Mouse (Mus musculus) stomach, postnatal 0 days (tissue): ENCODE results near the gene Txlnb. TPM values are rescaled to one million over a fixed set of nuclear protein-coding genes. Genes with fewer than 3 reads are reported as not detected.
A peak's percentile ranks its signal among the peaks of the same experiment; 100 is the strongest.

ENCODE experiments used
- ATAC-seq: fragments of 200-750 bp; cut with Nextera tagmentation; 2 replicates; pipeline ENCODE4 v1.8.0; 2017; ENCODE audit not compliant: low FRiP score, low TSS enrichment
- DNase-seq: peaks from one replicate; pipeline ENCODE4 v3.0.0-alpha.2; 2016; ENCODE audit warnings: low spot score
- H3K27ac ChIP-seq: fragments of 300-500 bp; sonication (generic); replicated peaks from 2 replicates; pipeline ENCODE4 v1.5.1; 2014; ENCODE audit warnings: mild to moderate bottlenecking, control low read depth
- H3K27me3 ChIP-seq: fragments of 300-500 bp; sonication (generic); 2 replicates; pipeline ENCODE4 v1.6.1; 2014; ENCODE audit warnings: low read length; ENCODE audit not compliant: control insufficient read depth, insufficient read depth
- H3K36me3 ChIP-seq: fragments of 300-500 bp; sonication (generic); 2 replicates; pipeline ENCODE4 v1.6.1; 2014; ENCODE audit warnings: low read length, mixed read lengths; ENCODE audit not compliant: control insufficient read depth, insufficient read depth
- H3K4me1 ChIP-seq: fragments of 300-500 bp; sonication (generic); replicated peaks from 2 replicates; pipeline ENCODE4 v1.6.1; 2014; ENCODE audit warnings: antibody characterized with exemption; ENCODE audit not compliant: control insufficient read depth, insufficient read depth
- H3K4me2 ChIP-seq: fragments of 300-500 bp; sonication (generic); replicated peaks from 2 replicates; pipeline ENCODE4 v1.6.1; 2014; ENCODE audit warnings: low read depth, mild to moderate bottlenecking, control low read depth, moderate library complexity
- H3K4me3 ChIP-seq: fragments of 300-500 bp; sonication (generic); 2 replicates; pipeline ENCODE4 v1.5.1; 2014; ENCODE audit warnings: low read depth, low read length, control low read depth
- H3K9ac ChIP-seq: fragments of 300-500 bp; sonication (generic); 2 replicates; pipeline ENCODE4 v1.6.1; 2014; ENCODE audit warnings: mild to moderate bottlenecking, low read length, control low read depth, mixed read lengths
- H3K9me3 ChIP-seq: fragments of 300-500 bp; sonication (generic); 2 replicates; pipeline ENCODE4 v1.6.1; 2016; ENCODE audit warnings: low read length; ENCODE audit not compliant: control insufficient read depth
- CTCF ChIP-seq: IDR thresholded peaks from 2 replicates; pipeline ENCODE4 v1.5.1; 2016; ENCODE audit warnings: antibody characterized with exemption, low read depth, mild to moderate bottlenecking, moderate library complexity
- EP300 ChIP-seq: optimal IDR thresholded peaks from 2 replicates; pipeline ENCODE3; 2016; ENCODE audit warnings: antibody characterized with exemption
- WGBS: fragments of 180-500 bp; shearing (Covaris S2); extraction: QIAGEN DNeasy Blood & Tissue Kit; methylation state at CpG from one replicate; pipeline ENCODE4 v1.1.7; 2014; 5-methylcytosine and 5-hydroxymethylcytosine counted together
- polyA plus RNA-seq: library from polyadenylated mRNA; unstranded; fragments of >200 nt; fragmentation: Nextera tagmentation; extraction: Ambion mirVana; gene quantifications from 2 replicates; pipeline ENCODE4 v1.2.1, GENCODE M21; 2015

The Txlnb gene
- 0.16 and 0.35 TPM in 2 replicates for polyA plus RNA-seq

DNA sequence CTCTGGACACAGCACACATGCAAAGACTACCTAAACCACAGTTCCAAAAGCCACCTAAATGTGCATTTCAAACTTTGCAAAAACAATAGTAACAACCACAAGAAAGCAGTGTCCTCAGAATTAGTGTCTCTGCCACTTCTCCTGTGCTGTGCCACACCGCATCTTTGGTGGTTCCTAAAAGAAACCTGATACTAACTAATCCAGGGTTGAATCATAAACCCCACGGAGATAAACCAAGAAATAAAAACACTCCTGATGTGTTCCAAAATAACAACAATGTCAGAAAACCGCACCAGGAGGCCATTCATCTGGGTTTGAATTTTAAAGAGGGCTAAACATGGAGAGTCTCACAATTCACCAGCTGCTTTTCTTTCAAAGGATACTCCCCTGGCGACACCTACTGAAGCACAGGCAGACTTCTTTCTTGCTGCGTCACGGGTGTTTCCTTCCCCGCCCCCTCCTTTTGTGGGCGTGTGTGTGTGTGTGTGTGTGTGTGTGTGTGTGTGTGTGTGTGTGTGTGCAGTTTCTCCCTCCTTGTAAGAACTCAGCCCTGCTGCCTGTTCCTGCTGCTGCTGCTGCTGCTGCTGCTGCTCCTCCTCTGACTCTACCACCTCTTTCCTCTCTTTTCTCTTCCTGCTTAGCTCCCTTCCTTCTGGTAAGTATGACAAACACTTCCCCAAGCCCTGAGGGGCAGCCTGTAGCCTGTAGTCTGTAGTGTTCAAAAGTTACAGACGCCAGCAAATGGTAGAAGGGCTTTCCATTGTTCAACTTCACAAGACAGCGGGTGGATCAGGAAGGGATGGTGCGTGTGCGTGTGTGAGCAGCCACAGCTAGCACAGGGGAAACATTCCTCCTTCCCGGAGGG lies at the start of gene Txlnb:
Gene Txlnb, plus strand, starts transcription at position 460 of the 865 bp plus-strand sequence.
- Histone ChIP-seq H3K4me1 (no peaks in the 10 kb centered on the region), H3K4me2 (peak within 1 kb of the TSS; percentile 35), H3K9me3 (no peaks in the 10 kb centered on the region), H3K27ac (peak within 1 kb of the TSS; percentile 76), H3K27me3 (no peaks in the 10 kb centered on the region), H3K4me3 (no peak within 1 kb of the TSS), H3K9ac (peak within 1 kb of the TSS; percentile 50; the same call in 1 of the 2 replicates), H3K36me3 (no peaks in the 10 kb centered on the region)
- TF ChIP-seq EP300 (no peak), CTCF (peak; percentile 58)
- WGBS: 12% methylated on average over 13 of the region's 13 CpGs
- ATAC-seq (peak; percentile 84), DNase-seq (peak; percentile 85)

DNA sequence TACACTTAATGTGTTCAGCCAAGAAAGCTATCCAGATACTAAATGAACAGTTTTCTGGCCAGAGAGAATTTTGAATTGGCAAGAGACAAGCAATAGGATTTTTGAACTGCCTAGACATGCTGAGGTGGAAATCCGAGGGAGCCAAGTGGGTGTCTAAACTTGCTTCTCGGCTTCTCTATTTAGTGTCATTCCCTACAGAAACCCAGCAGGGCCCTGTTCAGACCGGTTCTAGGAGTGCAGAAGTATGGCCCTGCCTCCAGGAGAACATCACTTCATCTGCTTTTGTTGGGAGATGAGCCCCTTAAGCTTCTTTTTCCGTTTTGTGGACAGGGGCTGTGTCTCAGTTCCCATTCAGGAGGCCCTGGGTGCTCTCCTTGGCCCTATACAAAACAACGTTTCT lies 43.5 kb upstream of the Txlnb start:
- 66% methylated on average over 5 of the region's 5 CpGs for WGBS
- Histone ChIP-seq H3K36me3 (no peaks in the 10 kb centered on the region), H3K9ac (no peak overlapping the region), H3K27ac (no peak overlapping the region), H3K4me3 (no peak overlapping the region), H3K4me2 (no peak overlapping the region), H3K4me1 (no peaks in the 10 kb centered on the region), H3K27me3 (no peaks in the 10 kb centered on the region), H3K9me3 (peaks cover 4% of the 10 kb centered on the region; the same call in 1 of the 2 replicates)
- no peak for DNase-seq
- no peak for ATAC-seq
- TF ChIP-seq CTCF (no peak), EP300 (no peak)

DNA sequence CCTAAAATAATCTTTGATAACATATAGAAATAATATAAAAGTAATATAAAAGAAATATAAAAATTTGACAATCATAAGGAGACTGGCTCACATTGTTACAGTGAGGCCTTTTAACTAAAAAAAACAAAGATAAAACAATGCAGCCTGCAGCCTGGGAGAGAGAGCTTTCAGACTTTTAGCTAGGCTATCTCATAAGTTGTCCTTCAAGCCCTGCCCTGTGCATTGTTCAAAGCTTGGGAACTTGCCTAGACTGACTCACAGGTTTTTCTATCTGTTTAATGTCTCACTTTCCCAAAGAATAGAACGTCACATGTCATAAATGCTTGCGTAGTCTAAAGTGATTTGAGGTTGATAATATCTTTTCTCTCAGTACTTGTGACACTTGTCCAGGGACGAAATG lies 36.3 kb upstream of the Txlnb start:
- DNase-seq (no peak), ATAC-seq (no peak)
- Histone ChIP-seq H3K9me3 (peaks cover 4% of the 10 kb centered on the region; the same call in 1 of the 2 replicates), H3K4me1 (no peaks in the 10 kb centered on the region), H3K4me2 (no peak overlapping the region), H3K4me3 (no peak overlapping the region), H3K9ac (no peak overlapping the region), H3K36me3 (no peaks in the 10 kb centered on the region), H3K27me3 (no peaks in the 10 kb centered on the region), H3K27ac (no peak overlapping the region)
- no peak for TF ChIP-seq EP300
- TF ChIP-seq CTCF: no peak
- WGBS: 51% methylated on average over 3 of the region's 3 CpGs

DNA sequence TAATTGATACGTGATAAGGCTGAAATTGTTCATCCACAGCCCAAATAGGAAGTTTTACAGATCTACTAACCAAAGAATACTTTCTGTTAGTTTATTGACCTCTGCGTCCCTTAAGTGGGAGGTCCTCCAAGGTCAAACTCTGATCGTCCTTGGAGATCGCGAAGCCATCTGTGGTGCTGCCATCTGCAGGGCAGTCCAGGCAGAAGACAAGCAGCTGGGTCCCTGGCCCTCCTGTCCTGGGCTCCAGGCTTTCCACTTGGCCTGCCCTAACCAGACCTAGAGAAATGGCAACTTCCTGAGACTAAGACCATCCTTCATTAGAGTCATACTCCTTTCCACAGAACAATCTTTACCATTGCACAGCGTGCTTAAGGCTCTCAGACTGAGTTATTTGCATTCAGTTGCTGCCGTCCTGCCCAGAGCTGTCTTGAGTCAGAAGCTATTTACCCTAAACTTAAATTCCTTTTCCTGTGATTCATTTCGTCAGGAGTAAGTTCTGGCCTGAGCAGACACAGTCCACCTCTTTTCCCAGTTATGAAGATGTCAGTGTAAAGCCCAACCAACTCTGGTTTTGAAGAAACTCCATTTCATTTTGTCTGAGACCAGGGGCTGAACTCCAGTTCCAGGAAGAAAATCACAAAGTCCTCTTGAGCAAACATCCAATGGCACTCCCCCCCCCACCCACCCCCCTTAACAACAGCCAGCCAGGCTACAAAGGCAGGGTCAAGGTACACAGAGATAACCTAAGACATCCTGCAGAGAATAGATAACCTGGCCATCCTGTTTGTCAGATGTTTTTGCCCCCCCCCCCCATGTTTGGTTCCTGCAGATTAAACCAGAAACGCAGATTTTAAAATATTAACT lies 35.0 kb upstream of the Txlnb start:
- peak; percentile 61 for TF ChIP-seq CTCF
- no peak for TF ChIP-seq EP300
- 44% methylated on average over 9 of the region's 9 CpGs for WGBS
- H3K27ac ChIP-seq: peak overlapping the region; percentile 50; the same call in 1 of the 2 replicates
- no peaks in the 10 kb centered on the region for H3K36me3 ChIP-seq
- ATAC-seq (peak; percentile 53; the same call in 1 of the 2 replicates), DNase-seq (peak; percentile 27)
- H3K4me3 ChIP-seq: no peak overlapping the region
- no peak overlapping the region for H3K4me2 ChIP-seq
- no peaks in the 10 kb centered on the region for H3K4me1 ChIP-seq
- H3K27me3 ChIP-seq: no peaks in the 10 kb centered on the region
- H3K9me3 ChIP-seq: no peaks in the 10 kb centered on the region
- no peak overlapping the region for H3K9ac ChIP-seq

DNA sequence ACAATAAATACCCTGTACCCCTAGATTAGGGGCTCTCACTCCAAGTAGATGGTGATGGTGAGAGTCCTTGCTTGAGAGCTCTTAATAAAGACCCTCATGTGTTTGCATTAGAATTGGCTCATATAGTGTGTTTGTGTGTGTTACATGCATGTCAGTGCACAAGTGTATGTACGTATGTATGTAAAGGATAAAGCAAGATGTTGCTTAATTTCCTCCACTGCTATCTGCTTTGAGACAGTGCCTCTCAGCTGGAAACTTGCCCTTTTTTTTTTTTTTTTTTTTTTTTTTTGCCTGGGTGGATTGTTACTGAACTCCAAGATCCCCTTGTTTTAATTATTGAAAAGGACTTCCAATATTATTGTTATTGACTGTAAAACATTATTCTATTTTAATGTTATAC lies 34.4 kb upstream of the Txlnb start:
- Histone ChIP-seq H3K27me3 (no peaks in the 10 kb centered on the region), H3K4me1 (no peaks in the 10 kb centered on the region), H3K9ac (no peak overlapping the region), H3K9me3 (no peaks in the 10 kb centered on the region), H3K4me3 (no peak overlapping the region), H3K36me3 (no peaks in the 10 kb centered on the region), H3K4me2 (no peak overlapping the region), H3K27ac (no peak overlapping the region)
- no peak for ATAC-seq
- no peak for DNase-seq
- no peak for TF ChIP-seq CTCF
- no peak for TF ChIP-seq EP300
- 90% methylated on average over 1 of the region's 1 CpGs for WGBS
